Mouse (Mus musculus): ENCODE data around the gene Cdc42ep1. TPM values are rescaled to one million over a fixed set of nuclear protein-coding genes. Genes with fewer than 3 reads are reported as not detected.

Cdc42ep1 gene
- total and polyA plus RNA-seq, 2 experiments from 2014 or later = 14.9 TPM

DNA sequence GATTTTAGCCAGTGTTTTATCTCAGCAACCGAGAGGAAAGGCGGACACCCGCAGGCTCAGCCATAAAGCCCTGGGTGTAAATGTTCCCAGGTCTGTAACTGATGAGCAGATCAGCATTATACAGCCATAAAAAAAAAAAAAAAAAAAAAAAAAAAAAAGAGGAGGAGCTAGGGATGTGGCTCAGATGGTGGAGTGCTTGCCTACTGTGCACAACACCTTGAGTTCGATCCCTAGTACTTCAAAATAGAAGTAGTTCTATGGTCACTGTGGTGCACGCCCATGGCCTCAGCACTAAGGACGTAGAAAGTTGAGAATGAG lies 26.4 kb upstream of the Cdc42ep1 start:
- Histone ChIP-seq H3K4me3 (ENCODE audit: low read depth, low read length) (no peak overlapping the region), H3K4me1 (ENCODE audit: insufficient read depth, low read length) (no peaks in the 10 kb centered on the region), H3K9me3 (ENCODE audit: low read length) (no peaks in the 10 kb centered on the region), H3K27ac (ENCODE audit: low read depth, low read length) (no peak overlapping the region), H3K36me3 (ENCODE audit: insufficient read depth, low read length) (no peaks in the 10 kb centered on the region), H3K27me3 (ENCODE audit: insufficient read depth, low read length) (no peaks in the 10 kb centered on the region), H3K4me2 (ENCODE audit: low read depth, low read length, poor library complexity, severe bottlenecking) (no peak overlapping the region), H3K9ac (replicated peaks; ENCODE audit: low read length, poor library complexity, severe bottlenecking) (no peak overlapping the region)
- 77% methylated on average over 6 of the region's 6 CpGs for whole genome bisulfite sequencing
- DNase-seq (ENCODE audit: low spot score) (no peak), ATAC-seq (ENCODE audit: low FRiP score) (no peak)
- no peak for TF ChIP-seq CTCF (IDR thresholded peaks at IDR 0.05)

GRCm38 (mm10) chr15:78826213-78827204 lies 15.9 kb upstream of the Cdc42ep1 start:
- H3K9ac ChIP-seq (replicated peaks; ENCODE audit: low read length, poor library complexity, severe bottlenecking) = no peak overlapping the region
- H3K27ac ChIP-seq (ENCODE audit: low read depth, low read length) = no peak overlapping the region
- TF ChIP-seq CTCF (IDR thresholded peaks at IDR 0.05) = peak; percentile 89
- ATAC-seq (ENCODE audit: low FRiP score) (no peak), DNase-seq (ENCODE audit: low spot score) (peak; percentile 90)
- no peaks in the 10 kb centered on the region for H3K9me3 ChIP-seq (ENCODE audit: low read length)
- peaks cover 3% of the 10 kb centered on the region; the same call in 1 of the 2 replicates for H3K27me3 ChIP-seq (ENCODE audit: insufficient read depth, low read length)
- 21% methylated on average over 28 of the region's 28 CpGs for WGBS
- H3K4me1 ChIP-seq (ENCODE audit: insufficient read depth, low read length) = 0 out of 2 replicates have a peak, but pooled peaks cover 6% of the 10 kb centered on the region
- H3K4me2 ChIP-seq (ENCODE audit: low read depth, low read length, poor library complexity, severe bottlenecking) = 0 out of 2 replicates have a peak overlapping the region, but pooled peaks have one; percentile 12
- H3K36me3 ChIP-seq (ENCODE audit: insufficient read depth, low read length) = no peaks in the 10 kb centered on the region
- H3K4me3 ChIP-seq (ENCODE audit: low read depth, low read length) = no peak overlapping the region

GRCm38 (mm10) chr15:78828315-78828714 lies 14.1 kb upstream of the Cdc42ep1 start:
- peak; percentile 31 for TF ChIP-seq CTCF (IDR thresholded peaks at IDR 0.05)
- ATAC-seq (ENCODE audit: low FRiP score) = no peak
- Histone ChIP-seq H3K27me3 (ENCODE audit: insufficient read depth, low read length) (peaks cover 3% of the 10 kb centered on the region; the same call in 1 of the 2 replicates), H3K4me3 (ENCODE audit: low read depth, low read length) (no peak overlapping the region), H3K4me1 (ENCODE audit: insufficient read depth, low read length) (0 out of 2 replicates have a peak, but pooled peaks cover 6% of the 10 kb centered on the region), H3K9me3 (ENCODE audit: low read length) (no peaks in the 10 kb centered on the region), H3K4me2 (ENCODE audit: low read depth, low read length, poor library complexity, severe bottlenecking) (no peak overlapping the region), H3K9ac (replicated peaks; ENCODE audit: low read length, poor library complexity, severe bottlenecking) (no peak overlapping the region), H3K36me3 (ENCODE audit: insufficient read depth, low read length) (no peaks in the 10 kb centered on the region), H3K27ac (ENCODE audit: low read depth, low read length) (no peak overlapping the region)
- DNase-seq (ENCODE audit: low spot score) = no peak
- WGBS = 16% methylated on average over 5 of the region's 5 CpGs

DNA sequence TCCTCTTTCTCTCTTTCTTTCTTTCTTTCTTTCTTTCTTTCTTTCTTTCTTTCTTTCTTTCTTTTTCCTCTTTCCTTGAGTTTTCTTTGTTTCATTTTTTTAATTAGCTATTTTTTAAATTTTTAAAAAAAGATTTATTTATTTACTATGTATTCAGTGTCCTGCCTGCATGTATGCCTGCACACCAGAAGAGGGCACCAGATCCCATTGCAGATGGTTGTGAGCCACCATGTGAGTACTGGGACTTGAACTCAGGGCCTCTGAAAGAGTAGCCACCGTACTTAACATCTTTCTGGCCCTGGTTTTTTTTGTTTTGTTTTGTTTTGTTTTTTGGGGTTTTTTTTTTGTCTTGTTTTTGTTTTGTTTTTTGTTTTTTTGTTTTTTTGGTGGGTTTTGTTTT lies 12.8 kb upstream of the Cdc42ep1 start:
- 94% methylated on average over 1 of the region's 1 CpGs for WGBS
- Histone ChIP-seq H3K9ac (replicated peaks; ENCODE audit: low read length, poor library complexity, severe bottlenecking) (no peak overlapping the region), H3K4me1 (ENCODE audit: insufficient read depth, low read length) (0 out of 2 replicates have a peak, but pooled peaks cover 6% of the 10 kb centered on the region), H3K27ac (ENCODE audit: low read depth, low read length) (no peak overlapping the region), H3K4me2 (ENCODE audit: low read depth, low read length, poor library complexity, severe bottlenecking) (no peak overlapping the region), H3K27me3 (ENCODE audit: insufficient read depth, low read length) (peaks cover 3% of the 10 kb centered on the region; the same call in 1 of the 2 replicates), H3K36me3 (ENCODE audit: insufficient read depth, low read length) (no peaks in the 10 kb centered on the region), H3K4me3 (ENCODE audit: low read depth, low read length) (no peak overlapping the region), H3K9me3 (ENCODE audit: low read length) (no peaks in the 10 kb centered on the region)
- no peak for DNase-seq (ENCODE audit: low spot score)
- ATAC-seq (ENCODE audit: low FRiP score) = no peak
- TF ChIP-seq CTCF (IDR thresholded peaks at IDR 0.05) = peak; percentile 50

DNA sequence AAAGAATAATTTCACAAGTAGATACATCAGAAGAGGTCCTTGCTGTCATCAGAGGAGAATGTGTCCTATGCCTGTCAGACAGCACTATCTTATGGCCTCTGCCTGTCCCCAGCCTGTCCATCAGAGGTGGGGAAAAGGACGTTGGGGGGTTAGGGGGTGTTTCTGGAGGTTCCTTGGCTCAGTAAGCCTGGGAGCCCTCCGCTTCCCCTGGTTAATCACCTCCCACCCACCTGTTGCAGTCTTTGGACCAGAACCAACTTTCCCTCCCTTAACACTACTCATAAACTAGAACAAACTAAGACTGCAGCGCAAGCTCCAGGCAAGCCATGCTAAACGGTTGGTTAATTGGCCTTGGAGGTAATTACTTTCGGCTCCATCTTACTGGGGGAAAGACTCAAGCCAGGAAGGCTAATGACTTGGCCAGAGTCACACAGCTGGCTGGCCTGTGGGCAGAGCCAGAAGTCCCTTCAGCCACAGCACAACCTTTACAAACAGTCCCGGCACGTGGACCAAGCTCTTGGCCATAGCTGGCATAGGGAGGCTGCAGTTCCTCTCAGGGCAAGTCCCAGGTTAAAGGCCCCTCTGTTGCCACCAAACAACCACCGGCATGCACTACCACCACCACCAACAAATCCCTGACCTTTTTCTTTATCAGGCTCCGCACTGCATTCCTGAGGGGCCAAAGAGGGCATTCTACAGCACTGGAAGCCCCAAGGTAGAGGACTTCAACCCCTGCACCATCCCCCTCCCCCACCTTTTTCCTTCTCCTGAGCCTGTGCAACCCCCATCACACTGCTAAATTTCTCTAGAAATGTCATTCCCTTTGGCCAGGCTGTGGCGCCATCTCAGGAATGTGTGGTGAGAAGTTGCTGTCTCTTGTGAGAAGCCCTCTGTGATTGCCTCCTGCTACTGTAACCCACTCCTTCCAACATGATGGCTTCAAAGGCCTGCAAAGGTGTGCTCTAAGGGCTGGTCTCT lies 11.4 kb upstream of the Cdc42ep1 start:
- H3K36me3 ChIP-seq (ENCODE audit: insufficient read depth, low read length) = no peaks in the 10 kb centered on the region
- H3K27ac ChIP-seq (ENCODE audit: low read depth, low read length) = no peak overlapping the region
- H3K4me3 ChIP-seq (ENCODE audit: low read depth, low read length) = no peak overlapping the region
- H3K9me3 ChIP-seq (ENCODE audit: low read length) = no peaks in the 10 kb centered on the region
- WGBS = 79% methylated on average over 10 of the region's 10 CpGs
- ATAC-seq (ENCODE audit: low FRiP score) = no peak
- DNase-seq (ENCODE audit: low spot score) = no peak
- TF ChIP-seq CTCF (IDR thresholded peaks at IDR 0.05) = no peak
- H3K4me1 ChIP-seq (ENCODE audit: insufficient read depth, low read length) = 0 out of 2 replicates have a peak, but pooled peaks cover 9% of the 10 kb centered on the region
- no peaks in the 10 kb centered on the region for H3K27me3 ChIP-seq (ENCODE audit: insufficient read depth, low read length)
- no peak overlapping the region for H3K9ac ChIP-seq (replicated peaks; ENCODE audit: low read length, poor library complexity, severe bottlenecking)
- no peak overlapping the region for H3K4me2 ChIP-seq (ENCODE audit: low read depth, low read length, poor library complexity, severe bottlenecking)

Data from midbrain, postnatal 0 days (tissue).